Mouse (Mus musculus) kidney, adult 9 months (tissue): Measurements from ENCODE around the gene Stard3.

Source experiments
- DNase-seq: peaks from one replicate; pipeline ENCODE4 v3.0.0; 2022

Stard3 gene

DNA sequence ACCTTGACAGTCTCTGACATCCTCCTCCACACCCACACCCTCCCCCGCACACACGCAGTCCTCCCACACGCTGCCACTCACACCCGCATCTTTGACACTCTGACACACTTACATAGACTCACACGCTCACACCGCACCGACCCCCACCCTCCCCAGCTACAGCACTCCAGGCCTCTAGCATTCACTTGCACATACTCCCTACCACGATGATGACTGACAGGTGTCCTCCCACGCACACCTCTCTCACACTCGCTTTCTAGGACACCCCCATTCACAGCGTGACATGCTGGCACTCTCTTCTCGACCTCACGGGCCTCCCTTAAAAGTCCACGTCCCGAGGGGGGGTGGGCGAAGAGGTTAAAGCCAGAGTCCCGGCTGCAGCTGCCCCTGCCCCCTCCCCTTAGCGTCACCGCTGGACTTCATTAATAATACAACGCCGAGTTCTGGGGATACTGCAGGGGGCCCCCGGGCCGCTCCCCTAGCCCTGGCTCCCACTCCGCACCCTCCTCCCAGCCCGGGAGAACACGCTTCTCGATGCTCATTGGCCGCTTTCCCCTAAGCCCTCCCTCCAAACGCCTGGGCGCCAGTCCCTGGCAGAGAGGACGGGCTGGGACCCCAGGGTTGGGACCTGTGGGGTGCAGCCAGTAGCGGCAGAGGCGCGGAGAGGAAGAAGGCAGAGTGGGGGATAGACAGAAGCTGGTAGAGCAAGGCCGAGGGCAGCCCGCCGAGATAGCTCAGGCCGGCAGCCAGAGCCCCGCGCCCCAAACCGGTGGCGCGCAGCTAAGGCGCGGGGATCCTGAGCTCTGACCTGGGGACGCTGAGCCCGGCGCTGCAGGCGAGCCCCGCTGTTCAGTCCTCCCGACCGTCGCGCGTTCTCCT, 9.8 kb upstream of the Stard3 start, which contains the start of gene Ppp1r1b:
Gene Ppp1r1b (plus strand): TSS at position 322 of the 879 bp plus-strand sequence.
- peak; percentile 56 for DNase-seq

DNA sequence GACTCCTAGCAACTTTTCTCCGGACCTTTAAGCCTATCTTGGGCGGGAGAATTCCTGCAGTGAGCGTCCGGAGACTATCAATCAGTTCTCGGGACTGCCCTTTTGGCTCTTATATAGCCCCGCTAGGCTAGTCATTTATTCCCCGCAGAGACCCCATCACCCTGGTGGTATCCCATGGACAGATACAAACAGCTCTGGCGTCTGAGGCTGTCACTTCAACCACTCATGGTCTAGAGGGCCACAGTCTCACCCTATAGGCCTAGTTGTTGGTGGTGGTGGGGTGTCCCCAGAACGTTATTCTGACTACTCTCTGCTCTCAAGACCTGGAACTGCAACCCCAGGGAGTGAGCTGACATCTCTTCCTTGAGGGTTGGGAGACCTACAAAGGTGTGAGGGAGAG, 8.9 kb upstream of the Stard3 start:
- no peak for DNase-seq

DNA sequence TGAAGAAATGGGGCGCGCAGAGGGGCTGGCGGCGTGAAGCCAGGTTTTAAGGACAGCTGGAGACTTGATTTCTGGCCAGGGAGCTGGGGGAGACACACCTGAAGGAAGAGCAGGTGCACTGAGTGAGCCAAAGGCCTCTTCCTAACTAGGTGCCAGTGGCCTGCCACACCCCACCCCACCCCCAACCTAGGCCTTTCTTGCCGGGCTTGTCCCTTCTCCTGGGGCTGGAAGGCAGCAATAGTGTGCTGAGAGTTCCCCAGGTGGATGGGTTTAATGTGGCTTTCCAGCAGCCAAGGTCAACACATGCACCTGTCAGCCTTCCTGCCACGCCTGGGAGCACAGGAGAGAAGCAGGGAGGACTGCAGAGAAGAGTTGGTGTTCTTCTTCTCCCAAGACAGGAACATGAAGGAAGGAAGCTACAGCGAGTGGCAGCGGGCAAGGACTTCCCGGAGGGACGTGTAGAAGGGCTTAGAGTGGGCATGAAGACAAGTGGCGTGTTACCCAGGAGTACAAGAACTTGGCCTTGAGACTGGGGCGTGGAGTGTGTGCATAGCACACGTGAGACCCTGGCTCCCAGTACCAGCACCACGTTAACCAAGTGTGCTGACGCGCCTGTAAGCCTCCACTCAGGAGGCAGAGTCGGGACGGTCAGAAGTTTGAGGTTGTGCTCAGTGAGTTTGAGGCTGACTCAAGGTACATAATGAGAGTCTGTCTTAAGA, 5.7 kb upstream of the Stard3 start:
- no peak for DNase-seq

DNA sequence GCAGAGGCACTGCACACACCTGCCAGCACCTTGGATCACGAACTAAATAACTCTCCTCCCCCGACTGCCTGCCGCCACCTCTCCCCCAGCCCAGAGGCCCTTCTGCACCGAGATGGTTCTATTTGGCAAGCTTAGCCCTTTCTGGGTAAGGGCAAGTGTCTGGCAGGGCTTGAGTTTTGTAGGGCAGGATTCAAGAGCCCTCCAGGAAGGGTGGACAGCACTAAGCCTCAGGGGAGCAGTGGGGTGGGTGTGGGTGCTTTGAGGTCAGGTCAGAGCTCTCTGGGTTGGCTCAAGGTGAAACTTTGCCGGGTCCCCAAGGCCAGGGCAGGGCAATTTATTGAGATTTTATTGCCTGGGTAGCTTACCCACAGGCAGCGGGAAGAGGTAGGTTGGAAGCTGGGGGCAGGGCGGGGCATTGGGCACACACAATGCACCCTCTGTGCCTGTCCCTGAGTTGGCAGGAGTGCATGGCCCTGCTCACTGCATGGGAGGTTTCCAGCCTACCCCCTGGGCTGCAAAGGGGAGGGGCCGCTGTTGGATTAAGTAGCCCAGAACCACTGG, 4.4 kb upstream of the Stard3 start:
- peak; percentile 72 for DNase-seq

DNA sequence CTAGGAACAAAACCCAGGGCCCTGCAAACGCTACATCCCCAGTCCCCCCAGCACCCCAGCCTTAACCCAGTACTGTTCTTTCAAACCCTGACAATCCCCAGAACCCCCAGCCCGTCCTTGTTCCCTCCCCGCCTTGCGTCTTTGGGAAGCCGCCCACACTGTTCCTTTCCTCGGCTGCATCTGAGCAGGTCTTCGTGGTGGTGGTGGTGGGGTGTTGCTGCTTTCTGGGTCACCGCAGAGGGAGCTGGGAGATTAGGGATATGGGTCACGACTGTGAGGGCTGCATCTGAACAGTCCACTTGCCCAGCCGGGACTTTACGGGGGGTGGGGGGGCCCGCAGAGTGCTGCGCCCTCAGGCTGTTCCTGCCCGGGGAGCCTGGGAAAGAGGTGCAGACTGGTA, 3.7 kb upstream of the Stard3 start:
- DNase-seq, result no peak

DNA sequence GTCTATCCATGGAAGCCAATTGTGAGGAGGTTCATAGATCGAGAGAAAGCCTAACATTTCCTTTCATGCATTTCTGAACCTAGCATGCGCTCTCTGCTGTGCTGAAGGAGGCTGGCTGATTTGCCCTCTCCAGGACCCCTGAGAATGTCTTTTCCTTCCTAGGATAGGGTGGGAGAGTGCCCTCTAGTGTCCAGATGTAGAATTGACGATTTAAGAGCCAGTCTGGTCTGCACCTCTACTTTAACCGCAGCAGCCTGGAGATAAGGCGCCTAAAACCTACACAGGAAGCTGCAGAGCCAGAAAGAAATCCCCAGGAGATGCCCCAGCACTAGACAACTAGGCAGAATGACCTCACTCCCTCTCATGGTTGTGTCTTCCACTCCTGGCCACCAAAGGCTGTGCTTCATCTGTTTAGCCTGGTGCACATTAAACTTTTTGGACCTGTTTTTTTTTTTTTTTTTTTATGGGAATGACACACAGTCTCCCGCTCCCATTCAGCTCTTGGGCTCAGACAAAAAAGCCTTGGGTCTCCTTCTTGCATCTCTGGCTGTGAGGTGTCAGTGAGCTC, 2.4 kb upstream of the Stard3 start:
- DNase-seq, result peak; percentile 77

DNA sequence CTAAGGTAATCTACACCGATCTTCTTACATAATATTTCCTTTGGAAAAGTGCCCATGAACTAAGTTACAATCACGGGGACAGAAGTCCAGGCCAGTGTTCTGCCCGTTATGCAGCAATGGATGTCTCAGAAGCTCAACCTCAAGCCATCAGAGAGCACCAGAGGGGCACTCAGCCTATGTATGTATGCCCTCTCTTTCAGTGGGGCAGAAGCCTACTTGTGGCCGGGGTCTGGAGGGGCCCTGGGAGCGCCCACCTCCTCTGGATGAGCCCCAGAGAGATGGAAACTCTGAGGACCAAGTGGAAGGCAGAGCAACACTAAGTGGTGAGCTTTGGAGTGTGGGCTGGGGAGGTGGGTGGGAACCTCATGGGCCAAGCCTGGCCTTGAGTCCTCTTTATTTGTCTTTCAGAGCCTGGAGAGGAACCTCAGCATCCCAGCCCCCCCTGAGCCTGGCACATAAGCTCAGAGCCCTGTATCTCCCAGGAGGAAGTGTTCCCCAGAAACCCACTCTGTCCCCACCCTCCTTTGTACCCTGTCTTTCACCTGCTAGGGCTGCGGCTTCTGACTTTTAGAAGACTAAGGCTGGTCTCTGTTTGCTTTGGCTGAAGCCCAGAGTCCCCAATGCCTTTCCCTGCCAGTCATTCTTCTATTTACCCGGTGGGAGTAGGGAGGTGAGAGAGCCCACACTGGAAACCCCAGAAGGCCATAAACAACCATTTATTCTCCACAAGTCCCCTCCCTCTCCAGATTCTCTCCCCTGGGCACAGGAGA, 1.4 kb upstream of the Stard3 start:
- DNase-seq, result no peak

DNA sequence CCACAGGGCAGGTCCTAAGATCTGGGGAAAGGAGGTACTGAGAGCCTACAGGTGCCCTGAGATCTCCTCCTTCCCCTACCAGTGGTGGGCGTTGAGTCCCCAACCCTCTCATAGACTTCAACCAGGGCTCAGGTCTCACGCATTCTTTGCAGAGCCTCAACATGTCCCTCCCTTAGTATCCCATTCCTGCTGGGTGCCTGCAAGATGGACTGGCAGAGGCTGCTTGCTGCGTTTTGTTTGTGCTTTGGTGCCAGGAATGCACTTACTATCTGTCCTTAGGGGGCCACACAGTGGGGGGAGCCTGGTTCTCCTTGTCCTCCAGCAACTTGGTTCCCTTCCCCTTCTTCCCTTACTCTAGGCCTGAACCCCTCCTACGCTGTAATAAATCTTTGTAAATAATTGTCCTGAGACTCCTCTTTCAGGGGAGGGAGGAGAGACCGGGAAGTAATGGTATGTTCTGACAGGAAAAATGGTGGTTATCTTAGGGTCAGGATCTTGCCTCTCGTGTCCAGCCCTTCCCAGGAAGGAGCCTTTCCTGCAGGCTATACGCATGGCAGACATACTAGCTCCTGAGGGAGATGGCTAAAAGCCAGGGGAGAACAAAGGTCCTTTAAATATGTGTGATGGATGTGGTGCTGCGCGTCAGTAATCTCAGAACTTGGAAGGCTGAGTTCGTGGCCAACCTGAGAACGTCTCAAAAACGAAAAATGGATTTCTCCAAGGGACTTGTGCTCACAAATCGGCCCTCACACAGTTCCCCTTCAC, 590 bp upstream of the Stard3 start:
- no peak for DNase-seq

DNA sequence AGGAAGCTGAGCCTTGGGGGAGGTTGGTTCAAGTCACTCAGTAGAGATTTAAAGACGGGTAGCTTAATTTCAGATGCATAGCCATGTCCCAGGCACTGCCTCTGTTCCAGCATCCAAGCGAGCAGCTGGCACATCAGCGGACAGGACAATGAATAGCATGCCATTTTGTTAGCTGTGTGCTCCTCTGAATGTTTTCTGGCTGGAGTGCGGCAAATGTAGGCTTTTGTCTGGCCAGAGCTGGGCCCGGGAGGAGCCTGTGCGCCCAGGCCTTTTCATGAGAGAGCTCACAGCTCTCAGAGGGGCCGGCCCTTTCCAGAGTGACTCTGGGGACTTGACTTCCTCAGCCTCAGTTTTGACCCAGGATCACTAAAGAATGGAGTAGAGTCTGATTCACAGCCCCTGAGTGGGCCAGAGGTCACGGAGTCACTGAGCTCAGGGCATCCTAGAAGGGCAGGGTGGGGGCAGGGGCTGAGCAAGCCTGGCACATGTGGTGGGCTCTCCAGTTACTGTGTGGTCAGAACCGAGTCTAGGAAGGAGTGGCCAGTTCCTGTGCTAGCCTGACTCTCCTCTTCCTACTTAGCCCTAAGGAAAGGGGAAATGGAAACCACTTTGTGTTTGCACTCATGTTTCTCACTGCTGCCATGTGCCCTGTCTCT, 2.8 kb downstream of the Stard3 start:
- DNase-seq, result no peak

DNA sequence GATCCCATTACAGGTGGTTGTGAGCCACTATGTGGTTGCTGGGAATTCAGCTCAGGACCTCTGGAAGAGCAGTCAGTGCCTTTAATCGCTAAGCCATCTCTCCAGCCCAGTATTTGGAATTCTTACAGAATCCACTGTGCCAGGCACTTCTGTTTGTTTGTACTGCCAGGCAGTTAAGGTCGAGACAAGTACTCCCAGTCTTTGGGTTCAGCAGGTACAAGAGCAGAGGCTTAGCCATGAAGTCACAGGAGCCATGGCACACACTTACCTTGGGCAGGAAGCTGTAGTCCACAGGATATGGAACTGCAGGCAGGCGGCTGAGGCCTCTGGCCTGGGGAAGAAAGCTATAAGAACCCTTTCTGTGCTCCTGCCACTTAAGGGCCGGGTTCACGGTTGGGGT, 5.6 kb downstream of the Stard3 start:
- DNase-seq, result no peak

DNA sequence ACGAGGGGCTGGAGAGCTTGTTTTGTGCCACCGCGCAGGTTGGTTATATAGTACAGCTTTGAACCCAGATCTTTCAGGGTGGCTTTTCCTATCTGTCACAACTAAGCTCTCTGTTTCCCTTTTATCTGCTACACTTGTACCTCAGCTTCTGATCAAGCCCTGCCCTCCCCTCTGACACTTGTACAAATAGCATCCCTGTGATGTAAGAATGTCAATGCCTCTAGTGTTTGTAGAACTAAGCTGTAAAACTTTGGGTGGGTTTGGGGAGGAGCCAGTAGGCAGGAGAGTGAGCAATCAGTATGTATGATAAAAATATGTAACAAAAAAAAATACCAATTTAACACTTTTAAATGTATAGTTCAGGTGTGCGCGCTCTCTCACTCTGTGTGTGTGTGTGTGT, 6.2 kb downstream of the Stard3 start:
- DNase-seq, result no peak

DNA sequence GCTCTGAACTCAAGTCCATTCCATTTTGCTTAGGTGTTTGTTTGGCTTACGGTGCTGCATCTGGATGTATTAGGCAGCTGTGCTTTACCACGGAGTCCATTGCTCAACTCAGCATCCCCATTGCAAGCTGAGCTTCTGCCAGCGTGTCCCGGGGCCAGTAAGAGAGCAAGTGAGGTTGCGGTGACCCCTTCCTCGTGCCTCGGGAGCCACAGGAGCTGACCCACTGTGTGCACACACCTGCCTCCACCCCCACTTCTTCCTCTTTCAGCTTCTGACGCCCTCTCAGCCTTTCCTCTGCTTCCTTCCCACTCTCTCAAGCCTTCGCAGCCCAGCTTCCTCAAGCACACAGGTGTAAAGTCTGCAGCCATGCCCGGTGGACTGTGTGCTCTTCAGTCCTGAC, 8.1 kb downstream of the Stard3 start:
- no peak for DNase-seq

DNA sequence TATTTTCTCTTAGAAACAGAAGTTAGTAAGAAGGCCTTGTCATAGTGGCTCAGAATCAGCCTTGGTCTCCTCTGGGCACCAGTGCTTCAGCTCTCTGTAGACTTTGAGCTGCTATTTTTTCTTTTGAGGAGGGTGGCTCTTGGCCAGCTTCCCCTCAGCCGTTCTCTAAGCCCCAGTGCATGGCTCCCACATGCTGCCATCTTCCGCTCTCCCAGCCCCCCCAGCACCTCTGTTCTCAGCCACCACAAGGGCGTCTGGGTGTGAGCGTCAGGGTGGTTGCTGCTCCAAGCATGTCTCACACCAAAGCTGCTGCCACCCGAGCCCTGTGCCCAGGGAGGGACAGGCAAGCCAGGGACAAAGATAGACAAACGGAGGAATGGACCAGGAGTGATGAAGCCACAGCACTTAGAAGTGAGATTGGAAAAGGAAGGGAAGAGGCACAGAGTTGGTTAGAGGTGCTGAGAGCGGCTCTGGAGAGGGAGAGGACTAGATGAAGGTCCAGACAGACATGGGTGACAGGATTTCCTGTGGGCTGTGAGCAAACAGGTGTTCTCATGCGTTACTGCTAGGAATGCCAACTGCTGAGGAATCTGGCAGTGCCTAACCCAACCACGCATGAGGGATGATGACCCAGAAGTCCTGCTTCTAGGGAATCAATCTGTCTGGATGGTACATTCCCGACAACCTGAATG, 9.1 kb downstream of the Stard3 start:
- DNase-seq, result no peak

DNA sequence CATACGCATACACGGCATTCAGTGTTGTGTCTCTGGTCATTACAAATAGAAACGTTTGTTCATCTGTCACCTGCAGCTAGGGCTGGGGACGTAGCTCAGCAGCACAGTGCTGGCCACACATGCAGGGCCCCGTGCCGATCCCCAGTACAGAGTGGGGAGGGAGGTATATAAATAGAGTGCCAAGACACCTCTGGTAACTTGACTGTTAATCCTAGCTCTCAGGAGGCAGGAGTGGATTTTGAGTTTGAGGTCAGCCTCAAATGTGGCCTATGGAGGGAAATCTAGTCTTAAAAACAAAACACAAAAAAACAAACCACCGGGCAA, 9.7 kb downstream of the Stard3 start:
- no peak for DNase-seq

DNA sequence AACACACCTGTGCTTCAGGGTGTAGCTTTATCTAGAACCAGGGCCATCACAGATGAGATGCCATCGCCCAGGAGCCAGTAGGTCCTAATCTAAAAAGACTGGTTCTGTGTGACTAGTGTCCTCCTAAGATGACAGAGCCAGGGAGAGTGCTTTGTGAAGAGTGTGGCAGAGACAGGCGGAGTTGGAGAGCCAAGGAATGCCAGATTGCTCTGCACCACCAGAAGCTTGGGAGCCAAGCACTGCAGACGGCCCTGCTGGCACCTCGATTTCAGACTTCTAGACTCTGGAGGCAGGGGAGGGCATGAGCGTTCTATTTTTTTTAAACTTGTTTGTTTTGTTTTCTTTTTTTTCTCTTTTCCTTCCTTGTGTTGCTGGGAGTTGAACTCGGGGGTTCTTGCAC, 11.2 kb downstream of the Stard3 start:
- DNase-seq, result no peak

DNA sequence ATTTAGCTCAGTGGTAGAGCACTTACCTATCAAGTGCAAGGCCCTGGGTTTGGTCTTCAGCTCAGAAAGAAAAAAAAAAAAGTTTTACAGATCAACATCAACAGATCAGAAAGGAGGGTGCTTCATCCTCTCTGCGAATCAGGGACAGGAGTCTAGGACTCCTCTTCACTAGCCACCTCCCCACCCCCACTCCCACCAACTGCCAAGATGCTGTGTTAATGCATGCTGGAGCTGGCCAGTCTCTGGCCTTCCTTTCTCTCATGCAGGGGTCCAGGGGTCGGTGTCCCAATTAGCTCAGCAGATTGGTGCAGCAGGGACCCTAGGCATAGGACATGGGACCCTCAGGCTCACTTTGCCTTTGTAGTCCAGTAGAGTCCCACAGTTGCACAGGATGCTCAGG, 12.4 kb downstream of the Stard3 start:
- no peak for DNase-seq

DNA sequence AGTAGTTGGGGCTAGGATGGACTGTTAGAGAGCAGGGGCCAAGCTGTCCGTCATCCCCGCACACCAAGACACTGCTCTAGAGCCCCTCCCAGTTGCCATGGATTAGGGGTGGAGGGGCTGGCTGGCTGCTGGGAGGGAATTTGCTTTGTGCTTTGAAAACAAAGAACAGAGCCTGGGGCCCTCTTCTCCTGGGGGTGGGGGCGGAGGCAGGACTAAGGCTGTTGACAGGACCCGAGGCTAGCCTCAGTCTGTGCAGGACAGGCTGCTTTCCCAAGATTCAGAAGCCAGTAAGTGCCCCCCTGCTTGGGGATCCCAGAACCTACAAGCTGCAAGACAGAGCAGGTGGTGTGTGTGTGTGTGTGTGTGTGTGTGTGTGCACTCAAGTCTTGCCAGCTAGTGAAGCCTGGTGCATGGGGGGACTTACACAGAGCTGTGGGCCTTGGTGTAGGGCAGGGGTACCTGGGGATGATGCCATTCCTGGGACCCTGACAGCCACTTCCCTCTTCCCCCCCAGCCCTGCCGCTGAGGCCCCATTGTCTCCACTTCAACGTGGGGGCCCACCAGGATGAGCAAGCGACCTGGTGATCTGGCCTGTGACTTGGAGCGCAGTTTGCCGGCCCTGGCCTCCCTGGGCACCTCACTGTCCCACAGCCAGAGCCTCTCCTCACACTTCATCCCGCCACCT, 13.5 kb downstream of the Stard3 start:
- no peak for DNase-seq

DNA sequence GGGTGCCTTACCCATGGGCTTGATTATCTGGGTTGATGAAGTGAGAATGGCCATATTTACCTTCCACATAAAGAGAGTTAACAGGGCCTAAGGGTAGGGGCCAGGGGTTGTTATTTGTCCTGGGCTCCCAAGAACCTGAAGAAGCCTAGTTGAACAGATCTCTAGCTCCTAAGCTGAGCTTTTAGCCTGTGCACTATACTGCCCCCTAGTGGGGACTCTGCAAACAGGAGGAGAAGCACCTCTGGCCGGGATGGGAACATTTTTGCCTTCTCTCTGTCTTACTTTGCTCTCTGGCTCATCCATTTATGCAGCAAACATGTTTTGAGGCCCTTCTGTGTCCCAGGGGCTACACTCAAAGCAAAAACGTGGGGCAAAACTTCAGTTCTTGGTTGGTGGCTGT, 14.2 kb downstream of the Stard3 start:
- DNase-seq, result peak; percentile 66

DNA sequence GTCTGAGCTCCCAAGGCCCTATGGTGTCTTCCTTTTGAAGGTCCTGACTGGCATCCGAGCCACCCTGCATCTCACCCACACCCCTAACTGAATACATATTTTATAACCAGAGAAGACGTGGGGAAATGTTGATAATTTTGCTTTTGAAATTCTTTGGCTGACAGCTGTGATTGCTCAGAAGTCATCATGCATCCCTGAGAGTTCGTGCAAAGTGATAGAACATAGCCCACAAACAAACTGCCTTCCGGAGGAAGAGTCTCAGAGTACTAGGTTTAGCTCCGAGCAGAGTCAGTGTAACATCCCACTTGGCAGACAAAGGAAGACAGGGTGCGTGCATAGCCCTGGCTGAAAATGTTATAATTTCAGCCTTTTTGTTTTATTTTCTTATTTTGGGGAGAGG, 15.1 kb downstream of the Stard3 start:
- DNase-seq, result no peak

DNA sequence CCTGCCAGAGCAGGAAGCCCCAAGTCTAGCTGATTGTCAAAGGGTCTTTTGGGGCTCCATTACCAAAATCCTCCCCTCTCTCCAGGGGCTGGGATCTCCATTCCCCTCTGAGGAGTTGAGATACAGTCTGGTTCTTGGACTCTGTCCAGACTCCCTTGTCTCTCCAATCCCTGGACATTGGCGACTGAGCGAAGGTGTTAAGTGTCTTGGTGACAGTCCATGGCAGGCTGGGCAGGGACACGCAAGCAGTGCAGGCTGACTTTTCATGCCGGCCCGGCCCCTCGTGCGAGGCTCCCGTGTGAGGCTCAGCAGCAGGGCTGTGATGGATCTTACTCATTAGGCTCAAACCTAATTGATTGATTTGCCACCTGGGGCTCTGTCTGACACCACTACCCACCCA, 16.1 kb downstream of the Stard3 start:
- no peak for DNase-seq
